Mouse (Mus musculus): ENCODE data around the gene Pnpla3. TPM values are rescaled to one million over a fixed set of nuclear protein-coding genes. Genes with fewer than 3 reads are reported as not detected.
"Not testable (repeated sequence)": the region's sequence is repeated elsewhere in the genome, so short reads cannot be mapped to it uniquely, and the experiment has no call there.

Gene Pnpla3
- total RNA-seq (2021): 1 to 10 TPM; 4.5 to 4.6 TPM

DNA sequence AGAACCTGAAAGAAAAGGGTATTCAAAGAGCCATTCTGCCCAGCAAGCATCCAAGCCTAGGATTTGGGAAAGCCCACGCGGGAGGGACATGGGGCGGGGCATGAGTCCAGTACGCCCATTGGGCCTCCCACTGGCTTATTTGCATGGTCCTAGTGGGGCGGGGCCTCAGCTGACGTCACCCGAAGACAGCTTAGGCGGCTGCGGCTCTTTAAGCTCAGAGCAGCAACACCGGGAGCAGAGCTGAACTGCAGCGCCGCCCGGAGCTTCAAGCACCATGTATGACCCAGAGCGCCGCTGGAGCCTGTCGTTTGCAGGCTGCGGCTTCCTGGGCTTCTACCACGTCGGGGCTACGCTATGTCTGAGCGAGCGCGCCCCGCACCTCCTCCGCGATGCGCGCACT is at the start of gene Pnpla3:
Gene Pnpla3, plus strand, starts transcription at position 238 of the 400 bp plus-strand sequence.
- intact Hi-C loops (cut with DNase I): loop anchor here (5.0 kb wide), 1 partner anchor 95 kb away; no protein-coding TSS in a partner anchor
- DNase-seq: peak; percentile 95 to 97

DNA sequence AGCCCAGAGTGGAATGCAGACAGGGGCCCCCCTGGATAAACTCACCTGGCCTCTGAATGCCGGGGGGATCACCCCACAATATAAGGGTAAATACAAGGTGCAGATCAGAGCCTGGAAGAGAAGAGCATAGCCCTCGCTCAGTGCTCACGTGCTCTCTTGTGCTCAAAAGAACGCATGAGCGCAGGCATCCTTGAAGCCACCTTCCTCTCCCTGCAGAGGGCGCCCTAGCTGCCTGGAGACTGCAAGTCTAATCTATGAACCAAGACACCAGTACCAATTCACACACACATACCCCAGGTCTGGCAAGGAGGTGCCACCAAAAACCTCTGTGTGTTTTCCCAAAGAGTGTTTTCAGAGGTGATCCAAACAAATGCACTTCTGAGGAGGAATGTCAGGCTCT is 47.0 kb upstream of the Pnpla3 start:
- intact Hi-C loops (cut with DNase I): no loop called here
- DNase-seq: peak in 1 of 2 experiments; percentile 32

DNA sequence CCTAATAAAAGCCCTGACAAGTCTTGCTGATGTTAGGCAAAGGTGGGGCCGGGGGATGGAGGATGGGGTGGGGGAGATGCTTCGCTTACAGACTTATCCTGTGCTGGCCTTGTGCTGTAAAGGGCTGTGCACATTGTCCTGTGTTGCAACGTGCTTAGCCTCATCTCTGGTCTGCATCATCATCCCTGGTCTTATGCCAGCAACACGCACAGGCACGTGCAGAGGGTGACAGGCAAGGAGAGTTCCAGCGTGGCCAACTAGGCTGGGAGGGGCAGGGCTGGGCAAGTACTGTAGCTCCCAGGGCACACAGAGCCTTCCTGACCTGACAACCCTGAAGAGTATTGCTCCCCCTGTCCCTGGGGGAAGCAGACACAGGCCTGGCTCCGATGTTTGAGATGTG is 46.6 kb upstream of the Pnpla3 start:
- intact Hi-C loops (cut with DNase I): no loop called here
- DNase-seq: no peak

DNA sequence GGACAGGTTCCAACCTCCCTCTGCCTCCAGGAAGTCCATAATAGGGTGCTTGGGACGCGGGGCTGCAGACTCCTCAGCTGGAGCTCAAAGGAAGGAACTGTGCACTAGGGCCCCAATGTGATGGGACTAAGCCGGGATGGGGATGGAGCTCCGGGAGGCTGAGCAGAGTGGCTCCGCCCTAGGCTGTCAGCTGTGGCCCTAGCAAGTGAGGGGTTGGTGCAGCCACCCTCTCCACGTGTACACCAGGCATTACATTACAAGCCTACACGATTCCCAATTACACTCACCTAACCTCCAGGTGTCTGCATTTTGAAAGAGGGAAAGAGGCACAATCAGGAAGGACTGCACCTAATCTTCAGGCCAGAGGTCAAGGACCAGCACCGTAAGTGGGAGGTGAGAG is 44.6 kb upstream of the Pnpla3 start, which contains the start of gene Pnpla5:
Gene Pnpla5, minus strand, starts transcription at position 101 of the 400 bp plus-strand sequence.
- DNase-seq: no peak
- intact Hi-C loops (cut with DNase I): no loop called here

GRCm38 (mm10) chr15:84124086-84124485 is 43.6 kb upstream of the Pnpla3 start:
- intact Hi-C loops (cut with DNase I): loop anchor here (2.0 kb wide), 1 partner anchor 45 kb away; no protein-coding TSS in a partner anchor
- peak; percentile 22 to 26 for DNase-seq

DNA sequence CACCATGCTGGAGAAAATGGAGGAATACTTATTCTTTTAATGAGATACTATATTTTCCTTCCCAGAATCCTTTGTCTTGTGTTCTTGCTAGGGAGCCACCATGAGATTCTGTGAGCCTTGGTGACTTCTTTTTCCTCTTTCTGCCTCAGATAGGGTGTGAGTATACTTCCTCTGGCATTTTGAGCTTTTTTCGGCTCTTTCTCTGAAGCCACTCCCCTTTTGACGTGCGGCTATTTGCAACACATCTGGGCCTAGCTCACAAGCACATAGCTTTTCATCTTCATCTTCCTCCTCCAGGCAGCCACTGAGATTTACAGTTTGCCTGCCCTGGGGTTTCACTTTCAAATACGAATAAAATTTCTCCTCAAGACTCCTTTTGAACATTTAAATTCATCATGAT is 41.2 kb upstream of the Pnpla3 start:
- no peak for DNase-seq
- intact Hi-C loops (cut with DNase I): no loop called here

GRCm38 (mm10) chr15:84126871-84127270 is 40.8 kb upstream of the Pnpla3 start:
- DNase-seq: peak; percentile 16 to 18
- intact Hi-C loops (cut with DNase I): no loop called here

DNA sequence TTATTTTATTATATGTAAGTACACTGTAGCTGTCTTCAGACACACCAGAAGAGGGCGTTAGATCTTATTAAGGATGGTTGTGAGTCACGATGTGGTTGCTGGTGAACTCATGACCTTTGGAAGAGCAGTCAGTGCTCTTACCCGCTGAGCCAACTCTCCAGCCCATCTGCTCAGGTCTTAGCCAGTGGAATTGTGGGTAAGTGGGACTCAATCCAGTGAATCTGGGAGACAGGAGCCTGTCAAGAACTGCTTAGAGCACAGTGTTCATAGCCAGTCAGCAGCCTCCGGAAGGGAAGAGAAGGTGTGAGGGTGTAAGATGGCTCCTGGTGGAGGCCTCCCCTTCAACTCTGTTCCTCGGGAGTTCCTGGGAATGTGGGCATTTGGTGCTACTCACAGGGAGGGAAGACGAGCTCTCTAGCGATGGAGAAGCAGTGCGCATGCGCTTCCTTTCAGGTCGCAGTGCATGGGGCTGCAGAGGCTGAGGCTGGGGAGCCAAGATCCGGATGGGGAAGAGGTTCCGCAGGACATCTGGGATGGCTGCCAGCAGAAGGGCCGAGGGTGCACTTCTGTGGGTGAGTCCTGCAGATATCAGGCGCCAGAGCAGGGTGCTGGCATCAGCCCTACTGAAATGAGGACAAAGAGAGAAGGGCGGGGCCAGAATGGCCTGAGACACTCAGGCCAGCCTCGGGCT is 36.4 kb upstream of the Pnpla3 start:
- intact Hi-C loops (cut with DNase I): no loop called here
- DNase-seq: peak; percentile 89 to 92

GRCm38 (mm10) chr15:84131971-84132370 is 35.7 kb upstream of the Pnpla3 start:
- intact Hi-C loops (cut with DNase I): no loop called here

GRCm38 (mm10) chr15:84133440-84133839 is 34.2 kb upstream of the Pnpla3 start:
- intact Hi-C loops (cut with DNase I): no loop called here

More at GRCm38 (mm10) chr15:84131971-84132370, 35.7 kb upstream of the Pnpla3 start:
- peak; percentile 84 to 85 for DNase-seq

GRCm38 (mm10) chr15:84135472-84135871 is 32.2 kb upstream of the Pnpla3 start:
- DNase-seq: peak in 1 of 2 experiments; percentile 20
- intact Hi-C loops (cut with DNase I): no loop called here

More at GRCm38 (mm10) chr15:84133440-84133839, 34.2 kb upstream of the Pnpla3 start:
- DNase-seq: peak; percentile 79 to 86

DNA sequence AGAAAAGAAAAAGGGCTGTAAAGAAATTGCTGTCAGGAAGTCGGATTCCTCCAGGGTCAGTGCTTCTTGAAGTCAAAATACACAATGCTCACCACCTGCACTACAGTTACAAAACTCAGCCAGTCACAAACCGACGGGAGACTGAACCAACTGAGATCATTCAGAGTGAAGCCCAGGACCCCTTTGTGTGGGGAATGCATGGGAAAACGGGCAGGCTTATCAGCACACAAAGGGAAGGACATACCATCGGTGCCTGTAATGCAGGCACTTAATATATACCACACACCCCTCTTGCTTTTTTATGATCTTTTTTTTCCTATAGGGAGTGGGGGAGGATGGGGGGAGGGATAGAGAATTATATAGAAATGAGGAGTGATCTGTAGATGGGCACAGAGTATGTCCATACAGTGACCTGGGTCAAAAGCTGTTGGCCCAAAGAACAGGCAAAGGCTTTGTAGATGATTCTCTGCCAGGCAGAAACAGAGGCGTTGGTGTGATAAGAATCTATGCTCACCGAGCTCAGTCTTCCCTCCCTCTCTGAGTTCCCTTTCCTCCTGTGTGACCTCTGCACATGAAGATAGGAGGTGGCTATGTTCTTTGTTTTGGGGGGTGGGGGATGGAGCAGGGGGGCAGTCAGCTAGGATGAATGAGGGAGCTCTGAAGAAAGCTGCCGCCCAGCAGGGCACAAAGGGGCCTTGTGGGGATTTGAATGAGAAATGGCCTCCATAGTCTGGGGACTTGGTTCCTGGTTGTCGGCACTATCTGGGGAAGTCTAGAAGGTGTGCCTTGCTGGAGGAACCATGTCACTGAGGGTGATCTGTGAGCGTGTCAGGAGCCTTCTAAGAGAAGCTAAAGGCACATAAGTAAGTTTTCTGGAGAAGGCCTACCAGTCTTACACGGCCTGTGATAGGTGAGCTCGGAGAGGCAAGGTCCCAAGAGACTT is 30.9 kb upstream of the Pnpla3 start:
- no peak for DNase-seq
- intact Hi-C loops (cut with DNase I): no loop called here

GRCm38 (mm10) chr15:84139592-84140005 is 28.0 kb upstream of the Pnpla3 start:
- intact Hi-C loops (cut with DNase I): no loop called here
- DNase-seq: no peak

DNA sequence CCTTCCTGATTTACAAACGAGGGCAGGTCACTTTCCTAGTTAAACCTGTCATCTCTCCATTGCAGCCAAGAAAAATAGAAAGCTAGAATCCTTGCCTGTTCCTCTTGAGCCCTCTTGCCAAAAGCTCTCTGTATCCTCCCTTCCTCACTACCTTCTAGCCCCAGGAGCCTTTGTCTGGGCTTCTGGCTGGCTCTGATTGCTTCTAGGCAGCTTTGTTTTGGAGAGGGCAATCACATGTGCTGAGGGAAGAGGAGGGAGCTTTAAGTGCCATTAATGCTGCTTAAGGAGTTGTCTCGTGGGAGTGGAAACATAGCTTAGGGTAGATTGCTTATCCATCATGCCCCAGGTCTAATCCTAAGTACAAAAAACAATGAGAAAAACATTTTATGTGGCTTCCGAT is 27.5 kb upstream of the Pnpla3 start:
- intact Hi-C loops (cut with DNase I): no loop called here
- no peak for DNase-seq

DNA sequence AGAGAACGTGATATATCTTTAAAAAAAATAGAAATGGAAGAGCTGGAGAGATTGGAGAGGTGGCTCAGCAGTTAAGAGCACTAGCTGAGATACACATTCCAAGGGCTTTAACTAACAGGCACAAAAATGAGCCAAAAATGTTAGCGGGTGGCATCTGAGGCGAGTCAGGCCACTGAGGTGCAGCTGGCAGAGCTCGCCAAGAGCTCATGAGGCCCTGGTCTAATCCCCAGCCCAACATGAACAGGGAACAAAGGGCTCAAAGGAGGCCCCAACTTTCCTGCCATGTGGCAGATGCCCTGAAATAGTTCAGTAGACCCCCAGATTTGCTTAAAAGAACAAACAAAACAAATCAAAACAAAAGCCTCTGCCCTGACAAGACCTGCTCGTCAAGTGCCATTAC is 26.7 kb upstream of the Pnpla3 start:
- intact Hi-C loops (cut with DNase I): no loop called here
- no peak for DNase-seq

GRCm38 (mm10) chr15:84156158-84156557 is 11.5 kb upstream of the Pnpla3 start:
- intact Hi-C loops (cut with DNase I): no loop called here
- no peak for DNase-seq

GRCm38 (mm10) chr15:84157530-84157929 is 10.1 kb upstream of the Pnpla3 start:
- DNase-seq; intact Hi-C loops (cut with DNase I): not testable (repeated sequence)

DNA sequence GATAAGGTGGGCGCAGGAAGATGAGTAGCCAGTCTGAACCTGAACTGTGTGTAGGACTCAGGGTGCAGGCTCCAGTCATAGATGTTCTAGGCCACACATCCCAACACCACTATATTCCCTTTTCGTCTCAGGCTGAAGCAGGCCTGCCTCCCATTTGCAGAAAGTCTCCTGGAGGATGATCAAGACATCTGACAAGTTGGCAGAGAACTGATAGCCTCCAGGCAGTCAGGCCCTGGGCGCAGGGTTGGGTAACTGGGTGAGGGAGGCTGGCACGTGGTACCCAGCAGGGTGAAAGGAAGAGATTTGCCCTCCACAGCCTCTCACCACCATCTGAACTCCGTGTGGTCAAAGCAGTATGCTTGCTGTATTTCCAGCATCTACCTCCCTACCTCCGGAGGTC is 5.8 kb upstream of the Pnpla3 start:
- intact Hi-C loops (cut with DNase I): no loop called here
- no peak for DNase-seq

GRCm38 (mm10) chr15:84166818-84167217 is 819 bp upstream of the Pnpla3 start:
- intact Hi-C loops (cut with DNase I): loop anchor here (5.0 kb wide), 1 partner anchor 95 kb away; no protein-coding TSS in a partner anchor
- DNase-seq: no peak

DNA sequence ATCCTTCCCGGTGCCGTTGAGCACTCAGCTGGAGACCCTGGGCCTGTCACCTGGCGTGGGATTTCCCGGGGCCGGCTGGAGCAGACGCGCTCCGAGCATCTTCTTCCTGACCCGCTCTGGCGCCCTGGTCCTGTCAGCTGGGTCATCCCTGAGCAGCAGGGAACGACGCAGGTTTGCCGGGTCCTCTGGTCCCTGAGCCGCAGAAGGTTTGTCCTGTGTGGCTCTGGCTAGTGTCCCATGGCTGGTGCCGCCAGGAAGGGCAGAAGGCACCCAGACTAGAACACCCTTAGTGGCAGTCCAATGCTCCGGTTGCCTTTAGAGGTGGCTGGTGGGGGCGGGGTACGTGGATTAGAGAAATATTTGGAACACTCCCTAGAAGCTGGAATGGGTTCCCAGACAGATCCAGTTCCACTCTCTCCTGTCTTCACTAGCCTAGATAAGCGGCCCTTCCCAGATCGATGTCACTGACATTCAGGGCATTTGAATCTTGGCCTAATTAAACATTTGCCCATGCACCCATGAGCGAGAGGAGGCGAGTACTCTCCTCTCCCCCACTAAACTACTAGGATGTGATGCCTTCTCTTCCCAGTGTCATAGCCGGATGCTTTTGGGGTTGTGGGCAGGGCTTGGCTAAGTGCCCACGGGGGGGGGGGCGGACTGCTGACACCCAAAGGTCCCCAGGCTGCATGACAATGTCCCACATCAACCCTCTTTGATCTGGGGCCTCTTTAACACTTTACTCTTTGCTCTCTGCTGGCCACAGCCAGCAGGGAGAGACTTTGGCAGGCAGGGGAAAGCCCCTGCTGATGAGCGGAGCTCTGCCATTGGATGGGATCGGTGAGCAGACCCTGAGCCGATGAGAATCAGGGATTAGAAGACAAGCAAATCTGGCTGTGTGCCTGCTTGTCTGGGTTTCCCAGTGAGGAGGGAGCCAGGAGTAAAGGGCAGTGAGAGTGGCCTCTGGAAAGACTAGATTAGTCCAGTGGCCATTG is 829 bp downstream of the Pnpla3 start:
- DNase-seq: peak; percentile 43 to 46
- intact Hi-C loops (cut with DNase I): loop anchor here (2.0 to 5.0 kb wide), 2 partner anchors 44 to 96 kb away; no protein-coding TSS in a partner anchor

Data from heart, postnatal 10 days (tissue).